Mouse (Mus musculus) right cerebral cortex, postnatal 25 days (tissue): ENCODE measurements at regions not wholly inside any gene's neighbourhood (a gene's known extent, or its start where the extent isn't known, plus 50 kb on each side); places are given as distances from the start of the nearest gene placed in this dataset.
A peak's percentile ranks its signal among the peaks of the same experiment; 100 is the strongest.
"Not testable (repeated sequence)": the region's sequence is repeated elsewhere in the genome, so short reads cannot be mapped to it uniquely, and the experiment has no call there.

Source experiments
- DNase-seq: peaks from one replicate; pipeline ENCODE4 v3.0.0; 2022

DNA sequence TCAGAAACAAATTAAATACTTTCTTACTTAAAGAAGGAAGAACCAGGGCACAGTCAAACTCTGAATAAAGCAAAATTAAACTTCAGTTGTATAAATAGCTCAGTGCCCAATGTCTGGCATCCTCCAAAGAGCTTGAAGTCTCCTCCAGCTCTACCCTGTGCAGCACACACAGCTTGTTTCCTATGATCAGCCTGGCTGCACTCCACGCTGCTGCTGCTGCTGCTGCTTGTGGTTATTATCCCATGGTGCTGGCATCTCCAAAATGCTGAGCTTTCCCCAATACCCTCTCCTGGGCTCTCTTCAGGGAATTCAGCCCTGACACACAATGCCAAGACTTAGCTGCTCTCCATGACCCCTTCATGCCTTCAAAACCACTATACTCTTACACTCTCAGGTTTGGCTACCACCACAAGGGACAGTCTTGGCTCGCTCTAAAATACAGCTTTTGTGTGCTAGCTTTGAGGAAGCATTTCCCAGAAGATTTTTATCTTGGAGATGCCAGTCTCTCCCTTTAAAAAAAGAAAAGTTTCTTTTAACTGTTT, 121.0 kb downstream of the Rab10 start:
- not testable (repeated sequence) for DNase-seq

DNA sequence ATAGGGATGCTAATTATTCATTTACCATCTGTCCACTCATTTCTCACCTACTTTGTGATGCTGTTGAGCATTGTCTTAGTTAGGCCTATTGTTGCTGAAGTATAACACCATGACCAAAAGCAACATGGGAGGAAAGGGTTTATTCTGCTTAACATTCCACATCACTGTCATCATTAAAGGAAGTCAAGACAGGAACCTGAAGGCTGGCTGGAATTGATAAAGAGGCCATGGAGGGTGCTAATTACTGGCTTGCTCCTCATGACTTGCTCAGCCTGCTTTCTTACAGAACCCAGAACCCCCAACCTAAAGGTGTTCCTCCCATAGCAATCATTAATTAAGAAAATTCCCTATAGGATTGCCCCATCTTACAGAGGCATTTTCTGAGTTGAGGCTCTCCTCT, 121.6 kb downstream of the Rab10 start:
- no peak for DNase-seq

- DNase-seq = no peak
These were observed 136.4 kb downstream of the Rab10 start for GRCm38 (mm10) chr12:3173325-3173724.

GRCm38 (mm10) chr12:3169705-3170287, 140.0 kb downstream of the Rab10 start:
- not testable (repeated sequence) for DNase-seq

DNA sequence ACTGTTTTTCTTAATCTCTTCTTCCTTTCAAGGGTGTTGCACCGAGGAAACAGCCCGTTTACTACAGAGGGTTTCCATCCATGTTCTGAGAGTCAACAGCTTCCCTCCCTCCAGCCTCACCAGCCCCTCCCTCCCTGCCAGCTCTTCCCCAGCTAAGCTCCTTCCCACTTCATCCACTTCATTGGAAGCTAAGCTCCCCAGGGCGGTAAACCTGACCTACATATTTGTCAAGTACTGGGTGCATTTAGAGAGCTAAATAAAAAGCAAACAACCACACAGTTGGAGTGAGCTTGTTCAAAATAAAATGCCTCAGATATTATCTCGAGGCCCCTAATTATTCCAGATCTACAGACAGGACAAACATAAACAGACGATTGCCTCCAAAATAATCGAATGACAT, 148.1 kb downstream of the Rab10 start:
- DNase-seq = not testable (repeated sequence)

DNA sequence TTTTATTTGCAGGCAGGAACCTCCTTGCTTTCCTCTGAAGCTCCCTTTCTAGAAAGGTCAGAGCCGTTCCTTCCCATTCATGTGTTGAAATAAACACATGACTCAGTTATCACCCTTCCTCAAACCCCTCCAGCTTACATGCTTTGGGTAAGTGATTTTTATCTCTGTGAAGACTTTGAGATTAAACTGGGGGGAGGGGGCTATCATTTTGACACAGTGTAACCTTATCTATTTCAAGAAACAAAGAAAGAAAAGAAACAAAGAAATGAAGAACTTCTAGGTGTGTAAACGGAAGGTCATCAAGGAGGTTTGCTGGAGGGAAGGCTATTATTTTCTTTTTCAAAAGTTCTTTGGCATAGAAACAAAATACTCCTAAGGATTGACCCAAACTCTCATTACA, 151.0 kb downstream of the Rab10 start:
- not testable (repeated sequence) for DNase-seq

GRCm38 (mm10) chr12:3153705-3154104, 156.1 kb downstream of the Rab10 start:
- not testable (repeated sequence) for DNase-seq

- DNase-seq = not testable (repeated sequence)
These were observed 177.2 kb downstream of the Rab10 start for GRCm38 (mm10) chr12:3132553-3132952.

DNA sequence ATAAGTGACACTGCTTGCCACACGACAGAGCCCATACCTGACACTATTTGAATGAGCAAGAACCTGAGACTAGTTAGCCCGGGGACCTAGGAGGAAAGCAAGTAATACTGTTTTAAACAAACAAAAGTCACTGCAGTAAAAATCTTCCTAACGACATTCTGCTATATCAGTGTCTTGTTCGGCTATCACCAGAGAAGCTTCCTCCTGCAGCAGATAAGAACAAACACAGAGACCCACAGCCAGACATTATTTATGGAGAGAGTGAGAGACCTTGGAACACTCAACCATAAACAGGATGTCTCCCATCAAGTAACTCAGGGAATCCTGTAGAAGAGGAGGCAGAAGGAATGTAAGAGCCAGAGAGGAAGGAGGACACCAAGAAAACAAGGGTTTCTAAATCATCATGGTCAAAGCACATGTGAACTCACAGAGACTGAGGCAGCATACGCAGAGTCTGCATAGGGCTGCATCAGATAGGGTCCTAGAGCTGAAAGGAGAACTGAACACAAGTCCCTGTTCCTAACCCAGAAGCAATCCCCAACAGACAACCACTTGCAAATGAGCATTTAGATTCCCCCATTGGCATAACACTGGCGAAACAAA, 178.5 kb downstream of the Rab10 start:
- not testable (repeated sequence) for DNase-seq

DNA sequence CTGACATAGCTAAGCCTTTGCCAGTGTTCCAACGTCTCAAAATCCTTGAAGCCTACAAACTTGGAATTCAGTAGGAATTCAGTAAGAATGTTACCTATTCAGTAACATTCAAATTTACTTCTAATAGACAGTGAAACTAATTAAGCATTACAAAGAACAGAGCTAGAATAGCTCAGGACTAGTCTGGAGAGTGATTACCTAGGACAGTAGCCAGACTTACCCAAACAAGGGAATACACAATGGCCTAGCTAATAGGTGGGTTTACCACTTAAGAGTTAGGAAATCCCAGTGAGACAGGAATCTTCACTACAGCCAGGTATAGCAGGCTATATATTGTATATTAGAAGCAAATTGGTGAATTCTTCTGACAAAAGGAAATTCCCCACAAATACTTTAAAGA, 182.4 kb downstream of the Rab10 start:
- not testable (repeated sequence) for DNase-seq

- no peak for DNase-seq
These were observed 185.7 kb downstream of the Rab10 start for GRCm38 (mm10) chr12:3124036-3124435.

DNA sequence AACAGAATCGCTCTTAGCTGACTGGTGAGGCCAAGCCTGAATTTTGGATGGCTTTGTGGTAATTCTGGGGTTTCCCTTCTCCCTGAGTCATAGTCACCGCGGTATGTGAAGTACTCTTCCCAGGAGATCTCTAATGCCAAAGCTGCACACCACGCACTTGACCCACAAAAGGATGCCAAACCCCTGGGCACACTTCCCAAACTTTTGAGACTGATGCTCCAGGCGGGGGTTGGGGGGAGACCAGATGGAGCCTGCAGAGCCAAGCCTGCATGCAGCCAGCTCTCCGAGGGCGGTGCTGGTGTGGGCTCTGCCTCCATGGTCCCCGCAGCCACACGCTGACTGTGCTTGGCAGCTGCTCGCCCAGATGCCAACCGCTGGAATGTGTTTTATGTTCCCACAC, 199.2 kb downstream of the Rab10 start:
- not testable (repeated sequence) for DNase-seq

DNA sequence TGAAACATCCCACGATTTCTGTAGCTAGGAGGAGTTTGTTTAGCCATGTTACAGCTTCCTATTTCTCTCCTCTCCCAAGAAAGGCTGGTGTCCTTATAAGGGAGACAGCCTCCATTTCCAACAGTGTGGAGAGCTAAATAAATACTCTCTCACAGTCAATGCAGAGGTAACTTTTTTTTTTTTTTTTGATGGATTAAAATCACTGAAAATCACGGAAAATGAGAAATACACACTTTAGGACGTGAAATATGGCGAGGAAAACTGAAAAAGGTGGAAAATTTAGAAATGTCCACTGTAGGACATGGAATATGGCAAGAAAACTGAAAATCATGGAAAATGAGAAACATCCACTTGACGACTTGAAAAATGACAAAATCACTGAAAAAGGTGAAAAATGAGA, 200.1 kb downstream of the Rab10 start:
- not testable (repeated sequence) for DNase-seq

GRCm38 (mm10) chr12:3101963-3102362, 207.8 kb downstream of the Rab10 start:
- DNase-seq = not testable (repeated sequence)

GRCm38 (mm10) chr12:3098175-3098574, 211.6 kb downstream of the Rab10 start:
- peak; percentile 38 for DNase-seq

- no peak for DNase-seq
These were observed 215.3 kb downstream of the Rab10 start for GRCm38 (mm10) chr12:3094509-3094908.

- not testable (repeated sequence) for DNase-seq
These were observed 216.8 kb downstream of the Rab10 start for GRCm38 (mm10) chr12:3092974-3093373.

GRCm38 (mm10) chr12:3049546-3049945, 260.2 kb downstream of the Rab10 start:
- DNase-seq = not testable (repeated sequence)

DNA sequence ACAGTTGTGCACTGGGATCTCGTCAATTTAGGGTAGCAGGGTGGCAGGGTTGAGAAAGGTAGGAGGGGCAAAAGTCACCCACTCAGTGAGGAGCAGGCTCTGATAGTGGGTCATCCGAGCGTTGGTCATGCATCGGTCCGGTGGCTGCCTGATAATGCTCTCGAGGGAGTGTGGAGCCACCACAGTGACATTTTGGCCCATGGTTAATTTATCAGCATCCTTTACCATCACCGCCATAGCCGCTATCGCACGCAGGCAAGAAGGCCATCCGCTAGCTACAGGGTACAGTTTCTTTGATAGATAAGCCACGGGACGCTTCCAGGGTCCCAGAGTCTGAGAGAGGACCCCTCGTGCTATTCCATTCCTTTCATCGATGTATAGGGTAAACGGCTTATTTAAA, 291.3 kb downstream of the Rab10 start:
- DNase-seq = not testable (repeated sequence)

DNA sequence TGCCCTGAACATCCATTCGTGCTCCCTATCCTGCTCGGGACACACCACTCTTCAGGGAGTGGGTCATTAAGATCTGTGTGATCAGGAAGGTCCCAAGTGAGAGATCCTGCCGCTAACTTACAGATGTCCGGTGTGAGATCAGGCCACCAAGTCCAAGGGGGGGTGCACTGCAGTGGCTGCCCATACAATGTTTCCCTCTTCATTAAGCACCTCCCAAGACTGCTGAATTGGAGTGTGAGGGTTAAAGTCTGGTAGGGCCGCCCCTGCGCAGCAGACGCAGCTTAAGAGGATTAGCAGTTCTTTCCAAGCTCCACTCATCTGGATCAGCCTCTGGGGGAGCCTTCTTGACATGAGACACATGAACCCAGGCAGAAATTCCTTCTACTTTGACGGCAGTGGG, 293.0 kb downstream of the Rab10 start:
- not testable (repeated sequence) for DNase-seq
